Mouse (Mus musculus) midbrain, embryonic 14.5 days (tissue): ENCODE results near the gene Dennd2c. TPM values are rescaled to one million over a fixed set of nuclear protein-coding genes. Genes with fewer than 3 reads are reported as not detected.
"Not testable (repeated sequence)": the region's sequence is repeated elsewhere in the genome, so short reads cannot be mapped to it uniquely, and the experiment has no call there.

Experiments
- ATAC-seq: fragments of 200-750 bp; cut with Nextera tagmentation; 2 replicates; pipeline ENCODE4 v1.8.0; 2017; ENCODE audit warnings: moderate number of reproducible peaks, moderate library complexity; ENCODE audit not compliant: low FRiP score, low TSS enrichment
- DNase-seq: peaks from one replicate; pipeline ENCODE4 v3.0.0-alpha.2; 2015
- H3K27ac ChIP-seq: fragments of 300-500 bp; sonication (generic); replicated peaks from 2 replicates; pipeline ENCODE4 v1.5.1; 2014; ENCODE audit warnings: mild to moderate bottlenecking, low read depth, low read length, moderate library complexity
- H3K27me3 ChIP-seq: fragments of 300-500 bp; sonication (generic); 2 replicates; pipeline ENCODE4 v1.6.1; 2014; ENCODE audit warnings: low read length, control low read depth, mixed read lengths; ENCODE audit not compliant: control insufficient read depth, insufficient read depth
- H3K36me3 ChIP-seq: fragments of 300-500 bp; sonication (generic); 2 replicates; pipeline ENCODE4 v1.6.1; 2014; ENCODE audit warnings: low read length, control low read depth; ENCODE audit not compliant: control insufficient read depth, insufficient read depth
- H3K4me1 ChIP-seq: fragments of 300-500 bp; sonication (generic); 2 replicates; pipeline ENCODE4 v1.6.1; 2014; ENCODE audit warnings: mild to moderate bottlenecking, antibody characterized with exemption, low read length, control low read depth; ENCODE audit not compliant: control insufficient read depth, insufficient read depth
- H3K4me2 ChIP-seq: fragments of 300-500 bp; sonication (generic); 2 replicates; pipeline ENCODE4 v1.6.1; 2014; ENCODE audit warnings: mild to moderate bottlenecking, low read length, moderate library complexity
- H3K4me3 ChIP-seq: fragments of 300-500 bp; sonication (generic); replicated peaks from 2 replicates; pipeline ENCODE4 v1.5.1; 2014; ENCODE audit warnings: low read depth, low read length
- H3K9ac ChIP-seq: fragments of 300-500 bp; sonication (generic); replicated peaks from 2 replicates; pipeline ENCODE4 v1.6.1; 2014; ENCODE audit warnings: mild to moderate bottlenecking, low read length, moderate library complexity
- H3K9me3 ChIP-seq: fragments of 300-500 bp; sonication (generic); 2 replicates; pipeline ENCODE4 v1.6.1; 2016; ENCODE audit warnings: low read length, control low read depth, mixed read lengths; ENCODE audit not compliant: control insufficient read depth
- WGBS: fragments of 180-500 bp; shearing (Covaris S2); extraction: QIAGEN DNeasy Blood & Tissue Kit; methylation state at CpG from one replicate; pipeline ENCODE4 v1.1.7; 2014; 5-methylcytosine and 5-hydroxymethylcytosine counted together
- polyA plus RNA-seq: library from polyadenylated mRNA; unstranded; fragments of >200 nt; fragmentation: Nextera tagmentation; extraction: Ambion mirVana; gene quantifications from 2 replicates; pipeline ENCODE4 v1.2.1, GENCODE M21; 2014

The Dennd2c gene
- polyA plus RNA-seq, 1 experiment from 2014 or later: 0.97 TPM

GRCm38 (mm10) chr3:103171505-103172267, 69.3 kb downstream of the Dennd2c start, which contains the start of gene Bcas2:
TSS of gene Bcas2 (plus strand) at chr3:103171655.
- Histone ChIP-seq H3K4me2 (peak within 1 kb of the TSS; percentile 68), H3K27me3 (no peaks in the 10 kb centered on the region), H3K27ac (peak within 1 kb of the TSS; percentile 83), H3K36me3 (peaks cover 28% of the 10 kb centered on the region), H3K9ac (peak within 1 kb of the TSS; percentile 85), H3K9me3 (no peaks in the 10 kb centered on the region), H3K4me1 (peaks cover 8% of the 10 kb centered on the region), H3K4me3 (peak within 1 kb of the TSS; percentile 90)
- WGBS: under 1% methylated on average over 56 of the region's 56 CpGs
- ATAC-seq (peak; percentile 97), DNase-seq (peak; percentile 100)

GRCm38 (mm10) chr3:103172615-103173014, 70.2 kb downstream of the Dennd2c start:
- Histone ChIP-seq H3K4me2 (peak overlapping the region; percentile 68), H3K27me3 (no peaks in the 10 kb centered on the region), H3K9ac (peak overlapping the region; percentile 85), H3K4me3 (peak overlapping the region; percentile 90), H3K27ac (no peak overlapping the region), H3K9me3 (no peaks in the 10 kb centered on the region), H3K4me1 (peaks cover 8% of the 10 kb centered on the region), H3K36me3 (peaks cover 37% of the 10 kb centered on the region)
- DNase-seq (no peak), ATAC-seq (no peak)
- WGBS: 50% methylated on average over 5 of the region's 5 CpGs

DNA sequence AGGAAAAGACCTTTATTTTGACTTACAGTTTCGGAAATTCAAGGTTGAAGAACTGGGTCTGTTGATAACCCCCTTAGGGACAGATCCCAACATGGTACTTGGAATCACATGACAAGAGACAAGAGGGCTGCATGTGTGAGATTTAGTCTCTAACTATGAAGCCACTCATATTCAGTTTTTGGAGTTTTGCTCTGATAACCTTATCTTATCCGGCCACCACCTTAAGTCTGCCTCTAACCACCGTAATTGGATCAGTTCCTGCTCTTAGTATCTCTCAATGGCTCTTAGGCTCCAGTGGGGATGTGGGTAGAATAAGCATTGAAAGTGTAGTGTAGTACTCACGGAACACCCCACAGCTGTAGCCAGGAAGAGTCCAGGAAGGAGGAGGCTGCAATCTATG, 74.3 kb downstream of the Dennd2c start:
- no peaks in the 10 kb centered on the region for H3K9me3 ChIP-seq
- no peak overlapping the region for H3K4me3 ChIP-seq
- ATAC-seq (no peak), DNase-seq (no peak)
- peaks cover 55% of the 10 kb centered on the region for H3K36me3 ChIP-seq
- H3K4me1 ChIP-seq: peaks cover 8% of the 10 kb centered on the region
- no peak overlapping the region for H3K9ac ChIP-seq
- no peaks in the 10 kb centered on the region for H3K27me3 ChIP-seq
- WGBS: 96% methylated on average over 4 of the region's 4 CpGs
- no peak overlapping the region for H3K27ac ChIP-seq
- H3K4me2 ChIP-seq: no peak overlapping the region

DNA sequence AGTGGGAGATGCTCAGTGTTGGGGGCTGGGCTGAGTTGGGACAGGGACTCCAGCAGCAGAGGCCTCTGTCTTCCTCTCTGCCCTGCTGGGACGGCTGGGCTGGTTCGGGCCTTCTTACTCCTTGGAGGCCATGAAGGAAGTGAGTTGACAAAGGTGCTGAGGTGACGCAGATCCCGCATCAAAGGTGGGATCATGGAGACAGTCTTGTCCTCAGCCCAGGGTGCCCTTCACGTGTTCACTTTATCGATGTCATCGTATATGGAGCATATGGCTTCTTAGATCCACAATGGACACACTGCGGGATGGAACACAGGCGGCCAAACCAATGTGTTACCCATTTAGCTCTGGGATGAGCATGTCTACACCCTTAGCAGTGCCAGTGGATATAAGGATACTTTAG, 77.1 kb downstream of the Dennd2c start:
- ATAC-seq (no peak), DNase-seq (no peak)
- WGBS: 95% methylated on average over 9 of the region's 9 CpGs
- H3K9ac ChIP-seq: no peak overlapping the region
- H3K4me3 ChIP-seq: no peak overlapping the region
- H3K4me1 ChIP-seq: no peaks in the 10 kb centered on the region
- no peaks in the 10 kb centered on the region for H3K27me3 ChIP-seq
- no peaks in the 10 kb centered on the region for H3K9me3 ChIP-seq
- H3K36me3 ChIP-seq: peaks cover 46% of the 10 kb centered on the region
- no peak overlapping the region for H3K4me2 ChIP-seq
- H3K27ac ChIP-seq: no peak overlapping the region

- H3K4me3 ChIP-seq: no peak overlapping the region
- ATAC-seq (no peak), DNase-seq (no peak)
- no peak overlapping the region for H3K4me2 ChIP-seq
- no peaks in the 10 kb centered on the region for H3K4me1 ChIP-seq
- H3K27ac ChIP-seq: no peak overlapping the region
- no peak overlapping the region for H3K9ac ChIP-seq
- 56% methylated on average over 4 of the region's 4 CpGs for WGBS
- no peaks in the 10 kb centered on the region for H3K9me3 ChIP-seq
- H3K27me3 ChIP-seq: no peaks in the 10 kb centered on the region
- peaks cover 32% of the 10 kb centered on the region for H3K36me3 ChIP-seq
Observed at GRCm38 (mm10) chr3:103181171-103181570, 78.8 kb downstream of the Dennd2c start.

GRCm38 (mm10) chr3:103182821-103183220, 80.4 kb downstream of the Dennd2c start:
- Histone ChIP-seq H3K9ac (no peak overlapping the region), H3K4me2 (no peak overlapping the region), H3K27me3 (no peaks in the 10 kb centered on the region), H3K9me3 (no peaks in the 10 kb centered on the region), H3K27ac (no peak overlapping the region), H3K4me3 (no peak overlapping the region), H3K4me1 (no peaks in the 10 kb centered on the region), H3K36me3 (peaks cover 16% of the 10 kb centered on the region)
- DNase-seq (no peak), ATAC-seq (no peak)
- 82% methylated on average over 14 of the region's 14 CpGs for WGBS

DNA sequence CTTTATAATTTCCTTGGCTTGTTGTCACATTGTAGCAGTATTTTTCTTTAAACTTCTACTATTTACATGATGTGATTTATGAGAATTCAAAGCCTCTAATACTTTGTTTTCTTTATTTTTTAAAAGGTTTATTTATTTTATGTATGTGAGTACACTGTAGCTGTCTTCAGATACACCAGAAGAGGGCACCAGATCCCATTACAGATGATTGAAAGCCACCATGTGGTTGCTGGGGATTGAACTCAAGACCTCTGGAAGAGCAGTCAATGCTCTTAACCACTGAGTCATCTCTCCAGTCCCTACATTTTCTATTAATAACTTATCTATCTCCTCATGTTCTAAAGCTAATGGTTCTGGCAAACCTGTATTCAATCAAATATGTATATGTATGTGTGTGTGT, 82.1 kb downstream of the Dennd2c start:
- H3K27ac ChIP-seq, H3K9me3 ChIP-seq, H3K4me3 ChIP-seq, ATAC-seq, H3K4me2 ChIP-seq, H3K4me1 ChIP-seq, H3K9ac ChIP-seq, H3K27me3 ChIP-seq, H3K36me3 ChIP-seq, DNase-seq: not testable (repeated sequence)

DNA sequence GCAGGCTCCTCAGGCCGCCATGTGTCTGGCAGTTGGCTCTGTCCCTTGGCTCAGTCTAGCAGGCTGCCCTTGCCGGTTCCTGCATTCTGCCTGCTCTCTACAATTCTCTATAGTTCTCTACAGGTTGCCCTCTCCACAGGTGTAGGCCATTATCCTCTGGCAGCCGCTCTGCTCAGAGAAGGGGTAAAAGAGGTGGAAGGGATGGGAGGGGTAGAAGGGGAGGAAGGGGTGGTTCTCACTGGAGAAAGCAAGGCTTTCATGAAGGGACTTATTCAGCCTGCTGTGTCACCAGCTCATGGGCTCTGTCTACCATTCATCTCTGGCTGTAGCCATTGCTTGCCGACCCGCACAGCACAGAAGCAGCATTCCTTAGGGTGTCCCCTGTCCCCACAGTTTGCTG, 86.0 kb downstream of the Dennd2c start:
- no peaks in the 10 kb centered on the region for H3K36me3 ChIP-seq
- H3K9me3 ChIP-seq: no peaks in the 10 kb centered on the region
- H3K27me3 ChIP-seq: no peaks in the 10 kb centered on the region
- no peak overlapping the region for H3K9ac ChIP-seq
- DNase-seq: no peak
- H3K4me3 ChIP-seq: no peak overlapping the region
- 56% methylated on average over 5 of the region's 5 CpGs for WGBS
- ATAC-seq: no peak
- no peak overlapping the region for H3K27ac ChIP-seq
- H3K4me1 ChIP-seq: no peaks in the 10 kb centered on the region
- no peak overlapping the region for H3K4me2 ChIP-seq

DNA sequence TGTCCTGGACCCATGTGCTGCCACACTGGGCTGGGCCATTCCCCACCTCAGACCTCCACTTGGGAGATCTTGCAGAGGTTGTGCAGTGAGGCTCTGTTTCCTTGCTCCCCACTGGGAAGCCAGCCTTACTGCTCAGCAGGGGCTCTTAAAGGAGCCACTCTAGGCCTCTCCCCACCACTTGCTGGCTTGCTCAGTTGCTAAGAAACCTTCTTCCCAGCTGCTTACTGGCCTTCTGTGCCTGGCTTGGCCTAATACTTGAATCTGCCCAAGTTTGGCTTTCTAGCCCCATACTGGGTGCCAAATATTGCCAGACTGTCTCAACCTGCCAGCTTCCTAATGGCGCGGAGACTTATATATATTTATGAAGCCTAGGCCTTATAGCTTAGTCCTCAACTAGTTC, 86.5 kb downstream of the Dennd2c start:
- no peak overlapping the region for H3K9ac ChIP-seq
- H3K27ac ChIP-seq: no peak overlapping the region
- ATAC-seq (no peak), DNase-seq (no peak)
- no peaks in the 10 kb centered on the region for H3K9me3 ChIP-seq
- no peaks in the 10 kb centered on the region for H3K4me1 ChIP-seq
- H3K36me3 ChIP-seq: no peaks in the 10 kb centered on the region
- no peak overlapping the region for H3K4me3 ChIP-seq
- 92% methylated on average over 2 of the region's 2 CpGs for WGBS
- H3K27me3 ChIP-seq: no peaks in the 10 kb centered on the region
- no peak overlapping the region for H3K4me2 ChIP-seq
